Mouse (Mus musculus): ENCODE data around the gene Akt3.

GRCm38 (mm10) chr1:177012774-177013173 is 245.2 kb downstream of the Akt3 start:
- no peak for TF ChIP-seq CTCF (IDR thresholded peaks at IDR 0.05; ENCODE audit: extremely low read depth, insufficient read depth, insufficient read length, insufficient replicate concordance)
- no peak for TF ChIP-seq POLR2A (IDR thresholded peaks at IDR 0.05; ENCODE audit: low read depth, low read length)

Data from spleen, adult 2 months (tissue).